Mouse (Mus musculus): ENCODE results near the gene Ntng2. TPM values are rescaled to one million over a fixed set of nuclear protein-coding genes. Genes with fewer than 3 reads are reported as not detected.

Gene Ntng2
- 0.63 and 0.71 TPM in 2 replicates for polyA plus RNA-seq (2015; fragmentation: Nextera tagmentation; extraction: Ambion mirVana)

DNA sequence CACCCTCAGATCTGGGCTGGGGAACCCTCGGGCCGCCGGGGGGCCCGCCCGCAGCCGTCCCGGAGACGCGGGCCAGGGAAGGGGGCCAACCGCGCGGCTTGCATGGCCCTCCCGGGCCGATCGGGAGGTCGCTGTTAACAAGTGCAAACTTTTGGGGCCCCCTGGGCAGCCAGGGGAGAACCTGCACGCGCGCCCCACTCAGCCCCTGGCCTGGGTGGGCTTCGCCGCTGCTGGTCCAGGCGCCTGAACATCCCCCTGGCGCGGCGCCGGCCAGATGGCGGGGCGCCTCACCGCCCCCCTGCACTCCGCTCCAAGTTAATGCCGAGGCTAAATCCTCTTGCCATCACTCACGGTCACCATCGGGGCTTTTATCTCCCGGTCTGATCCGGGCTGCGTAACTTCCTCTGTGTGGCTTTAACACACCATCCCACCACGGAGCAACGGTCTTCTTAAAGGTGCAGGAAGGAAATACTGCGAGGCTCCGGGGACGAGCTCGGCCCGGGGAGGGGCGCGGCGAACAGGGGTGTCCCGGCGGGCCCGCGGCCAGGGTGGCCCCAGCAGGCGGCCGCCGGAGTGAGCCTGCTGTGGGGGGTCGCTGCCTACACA, at the start of gene Ntng2:
TSS of gene Ntng2 (minus strand) at position 407 of the 606 bp plus-strand sequence.
- peak; percentile 30; the same call in 1 of the 2 replicates for ATAC-seq (ENCODE audit: insufficient read depth, low FRiP score, low read depth)
- WGBS = under 1% methylated on average over 50 of the region's 54 CpGs
- H3K27me3 ChIP-seq (replicated peaks) = peaks cover 75% of the 10 kb centered on the region

DNA sequence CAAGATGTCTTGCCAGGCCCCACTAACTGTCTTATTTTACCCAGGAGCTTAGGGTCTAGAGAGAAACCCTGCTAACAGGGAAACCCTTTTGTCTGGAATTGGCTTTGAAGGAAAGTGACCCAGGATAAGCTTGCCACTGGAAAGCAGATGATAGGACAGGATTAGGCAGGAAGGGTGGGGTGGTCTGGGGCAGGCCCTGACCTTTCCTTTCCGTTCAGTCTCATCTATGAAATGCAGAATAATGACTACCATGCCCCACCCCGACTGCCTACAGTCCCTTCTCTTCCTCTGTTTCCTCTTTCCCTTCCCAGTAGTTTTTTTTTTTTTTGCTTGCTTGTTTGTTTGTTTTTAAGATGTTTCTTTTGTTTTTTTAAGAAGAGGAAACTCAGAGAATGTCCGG, 42.8 kb upstream of the Ntng2 start:
- ATAC-seq (ENCODE audit: insufficient read depth, low FRiP score, low read depth) = no peak
- H3K27me3 ChIP-seq (replicated peaks) = no peaks in the 10 kb centered on the region
- no peak overlapping the region for H3K4me2 ChIP-seq
- H3K9me3 ChIP-seq = no peaks in the 10 kb centered on the region
- H3K36me3 ChIP-seq = no peaks in the 10 kb centered on the region
- no peak overlapping the region for H3K4me3 ChIP-seq (replicated peaks)
- no peak overlapping the region for H3K9ac ChIP-seq
- no peak overlapping the region for H3K27ac ChIP-seq
- WGBS = 59% methylated on average over 3 of the region's 3 CpGs
- no peaks in the 10 kb centered on the region for H3K4me1 ChIP-seq

More for the DNA sequence above, at the start of gene Ntng2:
- Histone ChIP-seq H3K9ac (peak within 1 kb of the TSS; percentile 31; the same call in 1 of the 2 replicates), H3K4me1 (peaks cover 28% of the 10 kb centered on the region), H3K9me3 (no peaks in the 10 kb centered on the region), H3K36me3 (no peaks in the 10 kb centered on the region), H3K27ac (no peak within 1 kb of the TSS), H3K4me2 (peak within 1 kb of the TSS; percentile 97), H3K4me3 (replicated peaks) (peak within 1 kb of the TSS; percentile 59)

DNA sequence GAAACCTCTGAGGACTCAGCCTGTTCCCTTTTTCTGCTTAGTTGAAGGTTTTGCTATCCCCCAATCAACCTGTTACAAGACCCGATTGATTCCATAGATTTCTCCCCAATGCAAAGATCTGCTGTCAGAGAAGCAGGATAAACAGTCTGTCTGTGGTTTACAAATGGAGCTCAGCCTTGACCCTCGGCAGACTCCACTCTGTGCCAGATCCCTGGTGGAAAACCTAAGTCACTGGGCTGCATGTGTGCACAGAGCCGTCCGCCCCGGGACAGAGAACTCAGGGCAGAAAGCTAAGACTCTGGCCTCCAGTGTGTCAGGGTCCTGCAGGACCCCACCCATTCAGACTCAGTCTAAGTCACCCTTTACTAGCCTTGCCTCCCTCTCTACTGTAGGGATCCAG, 34.8 kb upstream of the Ntng2 start:
- Histone ChIP-seq H3K27ac (no peak overlapping the region), H3K4me2 (no peak overlapping the region), H3K36me3 (no peaks in the 10 kb centered on the region), H3K9me3 (no peaks in the 10 kb centered on the region), H3K4me3 (replicated peaks) (no peak overlapping the region), H3K27me3 (replicated peaks) (no peaks in the 10 kb centered on the region), H3K9ac (no peak overlapping the region), H3K4me1 (no peaks in the 10 kb centered on the region)
- no peak for ATAC-seq (ENCODE audit: insufficient read depth, low FRiP score, low read depth)
- WGBS = 55% methylated on average over 5 of the region's 5 CpGs

DNA sequence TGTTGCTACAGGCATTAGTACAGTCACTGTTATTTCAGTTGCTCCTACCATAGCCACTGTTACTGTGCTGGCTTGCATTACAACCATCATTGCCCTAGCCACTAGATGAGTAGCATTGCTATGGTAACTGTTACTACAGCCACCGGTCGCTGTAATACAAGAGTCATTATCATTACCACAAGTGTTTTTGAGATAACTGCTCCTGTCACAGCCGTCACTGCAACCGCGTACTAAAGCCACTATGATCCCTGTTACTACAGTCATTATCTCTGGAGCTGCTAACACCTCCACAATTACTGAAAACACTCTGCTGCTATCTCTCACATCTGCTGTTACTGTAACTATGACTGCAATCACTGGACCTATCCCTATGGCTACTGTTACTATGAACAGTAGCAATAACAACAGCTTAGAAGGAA, 24.9 kb upstream of the Ntng2 start:
- Histone ChIP-seq H3K9me3 (no peaks in the 10 kb centered on the region), H3K36me3 (no peaks in the 10 kb centered on the region), H3K4me1 (no peaks in the 10 kb centered on the region), H3K9ac (no peak overlapping the region), H3K27me3 (replicated peaks) (no peaks in the 10 kb centered on the region), H3K27ac (no peak overlapping the region), H3K4me2 (no peak overlapping the region), H3K4me3 (replicated peaks) (no peak overlapping the region)
- no peak for ATAC-seq (ENCODE audit: insufficient read depth, low FRiP score, low read depth)
- WGBS = 57% methylated on average over 5 of the region's 5 CpGs

DNA sequence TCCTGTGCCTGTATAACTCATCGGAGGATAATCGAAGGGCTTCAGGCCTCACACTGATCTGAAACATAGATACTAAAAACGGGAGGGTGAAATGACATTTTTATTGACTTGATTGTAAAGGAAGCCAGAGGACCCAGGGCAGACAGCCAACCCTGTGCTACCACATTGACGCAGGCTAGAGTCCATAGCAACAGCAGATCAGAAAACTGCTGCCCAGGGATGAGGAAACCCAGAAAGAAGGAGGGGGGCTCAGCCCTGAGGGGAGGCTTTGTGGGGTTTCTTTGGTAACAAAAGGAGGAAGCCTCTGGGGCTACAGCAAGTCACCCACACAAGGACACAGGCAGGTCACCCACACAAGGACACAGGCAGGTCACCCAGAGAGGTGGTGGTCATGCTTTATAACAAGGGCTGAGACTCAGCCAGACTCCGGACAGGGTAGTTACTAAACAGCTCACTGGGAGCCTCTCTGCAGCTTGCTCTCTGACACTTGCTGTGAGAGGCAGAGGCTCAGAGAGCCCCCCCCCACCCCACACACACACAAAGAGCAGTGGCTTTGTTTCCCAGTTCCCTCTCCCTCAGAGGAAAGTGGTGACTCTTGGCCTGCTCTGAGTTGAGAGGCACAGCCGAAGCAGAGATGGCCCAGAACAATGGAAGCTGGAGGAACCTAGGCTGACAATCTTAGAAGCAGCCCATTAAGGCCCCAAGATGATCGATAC, 19.2 kb upstream of the Ntng2 start:
- H3K27me3 ChIP-seq (replicated peaks) = no peaks in the 10 kb centered on the region
- H3K36me3 ChIP-seq = no peaks in the 10 kb centered on the region
- ATAC-seq (ENCODE audit: insufficient read depth, low FRiP score, low read depth) = no peak
- H3K4me3 ChIP-seq (replicated peaks) = no peak overlapping the region
- H3K4me2 ChIP-seq = no peak overlapping the region
- H3K27ac ChIP-seq = no peak overlapping the region
- no peaks in the 10 kb centered on the region for H3K9me3 ChIP-seq
- H3K9ac ChIP-seq = no peak overlapping the region
- 53% methylated on average over 7 of the region's 7 CpGs for WGBS
- peaks cover 9% of the 10 kb centered on the region; the same call in 1 of the 2 replicates for H3K4me1 ChIP-seq

DNA sequence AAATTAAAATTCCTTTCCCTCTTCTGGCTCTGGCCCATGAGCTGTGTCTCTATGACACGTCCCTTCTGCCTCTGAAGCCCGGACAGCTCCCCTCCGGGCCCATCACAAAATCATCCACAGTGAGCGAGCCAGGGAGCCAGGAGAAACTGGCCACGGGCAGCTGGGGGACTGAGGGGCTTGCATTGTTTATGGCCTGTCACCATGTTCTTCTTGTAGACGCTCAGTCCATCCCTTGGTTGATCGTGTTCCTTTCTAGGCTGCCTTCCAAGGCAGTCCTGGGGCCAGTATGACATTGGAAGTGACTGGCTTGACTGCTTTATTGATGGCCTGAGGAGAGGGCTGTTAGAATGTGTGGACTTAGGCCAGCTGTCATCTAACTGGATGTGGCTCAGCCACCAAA, 18.3 kb upstream of the Ntng2 start:
- 63% methylated on average over 7 of the region's 7 CpGs for WGBS
- H3K4me3 ChIP-seq (replicated peaks) = no peak overlapping the region
- H3K4me1 ChIP-seq = peaks cover 9% of the 10 kb centered on the region; the same call in 1 of the 2 replicates
- no peaks in the 10 kb centered on the region for H3K36me3 ChIP-seq
- H3K9ac ChIP-seq = no peak overlapping the region
- H3K4me2 ChIP-seq = no peak overlapping the region
- no peak overlapping the region for H3K27ac ChIP-seq
- no peaks in the 10 kb centered on the region for H3K27me3 ChIP-seq (replicated peaks)
- no peaks in the 10 kb centered on the region for H3K9me3 ChIP-seq
- no peak for ATAC-seq (ENCODE audit: insufficient read depth, low FRiP score, low read depth)

DNA sequence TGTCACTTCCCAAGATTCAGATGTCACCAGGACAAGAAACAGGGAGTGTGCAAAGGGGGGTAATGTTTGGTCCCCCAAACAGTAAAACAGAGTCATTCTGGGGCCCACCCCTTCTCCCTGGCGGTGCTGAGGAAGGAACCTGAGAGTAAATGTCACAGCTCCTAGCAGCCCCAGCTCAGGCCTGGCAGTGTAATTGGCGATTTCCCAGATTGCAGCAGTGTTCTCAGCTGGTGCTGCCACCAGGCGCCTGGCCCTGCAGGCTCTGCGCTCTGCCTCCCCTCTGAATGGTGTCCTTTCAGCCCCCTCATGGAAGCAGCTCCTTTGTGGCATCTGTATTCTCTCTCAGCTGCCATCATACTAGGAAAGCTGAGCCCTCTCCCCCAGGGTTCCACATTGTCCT, 14.0 kb upstream of the Ntng2 start:
- WGBS = 63% methylated on average over 4 of the region's 4 CpGs
- H3K4me2 ChIP-seq = no peak overlapping the region

DNA sequence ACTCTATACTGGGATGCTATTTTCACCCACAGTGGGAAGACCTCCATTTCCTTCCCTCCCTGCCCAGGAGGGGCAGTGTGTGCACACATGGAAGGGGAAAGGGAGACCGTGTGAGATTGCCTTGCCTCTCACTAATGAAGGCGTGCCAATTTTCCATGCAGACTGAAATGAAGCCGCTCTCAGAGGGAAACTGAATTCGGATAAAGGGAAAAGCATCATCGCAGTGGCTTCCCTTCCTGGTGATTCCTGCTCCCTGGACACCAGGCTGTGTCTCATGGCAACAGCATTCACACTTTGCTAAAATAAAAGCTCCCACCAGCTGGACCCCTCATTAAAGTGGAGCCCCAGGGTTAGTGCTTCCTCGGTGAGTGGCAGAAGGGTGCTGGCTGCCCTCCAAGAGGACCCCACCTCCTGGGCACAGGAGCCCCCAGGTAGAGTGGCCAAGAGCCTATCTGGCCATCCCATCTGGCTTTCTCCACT, 9.7 kb upstream of the Ntng2 start:
- Histone ChIP-seq H3K4me3 (replicated peaks) (no peak overlapping the region), H3K27me3 (replicated peaks) (0 out of 2 replicates have a peak, but pooled peaks cover 9% of the 10 kb centered on the region), H3K27ac (no peak overlapping the region), H3K9ac (no peak overlapping the region), H3K9me3 (no peaks in the 10 kb centered on the region), H3K4me1 (no peaks in the 10 kb centered on the region), H3K36me3 (no peaks in the 10 kb centered on the region), H3K4me2 (no peak overlapping the region)
- no peak for ATAC-seq (ENCODE audit: insufficient read depth, low FRiP score, low read depth)
- 65% methylated on average over 6 of the region's 6 CpGs for WGBS

More for the DNA sequence above, 14.0 kb upstream of the Ntng2 start:
- H3K9ac ChIP-seq = no peak overlapping the region
- no peaks in the 10 kb centered on the region for H3K27me3 ChIP-seq (replicated peaks)
- H3K9me3 ChIP-seq = no peaks in the 10 kb centered on the region
- H3K4me1 ChIP-seq = peaks cover 5% of the 10 kb centered on the region; the same call in 1 of the 2 replicates
- H3K27ac ChIP-seq = no peak overlapping the region
- no peak for ATAC-seq (ENCODE audit: insufficient read depth, low FRiP score, low read depth)
- H3K4me3 ChIP-seq (replicated peaks) = no peak overlapping the region
- no peaks in the 10 kb centered on the region for H3K36me3 ChIP-seq

DNA sequence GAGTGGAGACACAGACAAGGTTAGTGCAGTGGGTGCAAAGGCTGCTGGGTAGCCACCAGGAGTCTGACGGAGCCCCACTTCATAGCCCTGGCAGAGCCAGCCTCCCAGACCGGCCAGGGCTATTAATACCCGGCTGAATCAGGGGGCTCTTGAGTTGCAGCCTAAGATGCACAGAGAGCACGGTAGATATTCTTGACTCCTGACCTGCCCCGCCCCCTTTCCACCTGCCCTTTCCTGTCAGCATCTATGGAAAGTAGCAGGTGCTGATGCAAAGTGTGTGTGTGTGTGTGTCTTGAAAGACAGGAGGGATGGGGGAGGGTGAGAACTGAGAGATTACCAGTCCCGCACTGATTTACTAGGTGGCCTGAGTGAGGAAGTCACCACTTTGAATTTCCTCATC, 8.3 kb upstream of the Ntng2 start:
- Histone ChIP-seq H3K4me2 (no peak overlapping the region), H3K27ac (no peak overlapping the region), H3K9ac (no peak overlapping the region), H3K9me3 (no peaks in the 10 kb centered on the region), H3K27me3 (replicated peaks) (0 out of 2 replicates have a peak, but pooled peaks cover 13% of the 10 kb centered on the region), H3K4me1 (no peaks in the 10 kb centered on the region), H3K4me3 (replicated peaks) (no peak overlapping the region), H3K36me3 (no peaks in the 10 kb centered on the region)
- 62% methylated on average over 6 of the region's 6 CpGs for WGBS
- ATAC-seq (ENCODE audit: insufficient read depth, low FRiP score, low read depth) = no peak

DNA sequence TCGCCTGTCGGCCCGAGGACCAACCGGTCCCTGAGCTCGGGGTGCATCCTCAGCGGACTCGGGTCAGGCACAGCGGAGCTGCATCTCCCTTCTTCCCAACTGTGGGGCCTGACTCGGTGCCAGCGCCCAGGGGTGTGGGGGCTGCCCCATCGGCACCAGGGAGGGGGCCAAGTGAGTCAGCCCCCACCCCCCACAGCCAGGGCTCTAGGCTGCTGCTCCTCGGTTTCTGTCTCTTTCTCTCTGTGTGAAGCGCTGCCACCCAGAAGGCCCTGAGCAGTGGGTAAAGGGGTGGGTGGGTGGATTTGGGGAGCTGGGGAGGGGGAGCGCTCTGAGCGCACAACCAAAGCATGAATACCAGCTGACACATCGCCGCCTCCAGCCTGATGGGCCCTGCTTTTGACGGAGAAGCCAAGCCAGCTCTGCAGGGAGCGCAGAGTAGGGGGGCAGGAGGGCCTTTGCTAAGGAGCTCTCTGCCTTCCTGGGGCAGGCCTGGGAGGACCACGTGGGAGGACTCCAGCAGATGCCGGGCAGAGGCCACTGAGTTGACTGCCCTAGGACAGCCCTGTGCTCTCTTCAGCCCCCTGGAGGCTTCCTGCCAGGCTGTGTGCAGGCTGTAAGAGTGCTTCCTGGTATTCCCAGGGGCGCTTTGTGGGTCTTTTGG, 530 bp upstream of the Ntng2 start:
- H3K36me3 ChIP-seq = no peaks in the 10 kb centered on the region
- peaks cover 28% of the 10 kb centered on the region for H3K4me1 ChIP-seq
- no peak overlapping the region for H3K9ac ChIP-seq
- peak overlapping the region; percentile 97 for H3K4me2 ChIP-seq
- peak; percentile 48; the same call in 1 of the 2 replicates for ATAC-seq (ENCODE audit: insufficient read depth, low FRiP score, low read depth)
- peaks cover 72% of the 10 kb centered on the region for H3K27me3 ChIP-seq (replicated peaks)
- H3K9me3 ChIP-seq = no peaks in the 10 kb centered on the region
- no peak overlapping the region for H3K27ac ChIP-seq
- peak overlapping the region; percentile 59 for H3K4me3 ChIP-seq (replicated peaks)
- 3% methylated on average over 21 of the region's 22 CpGs for WGBS

DNA sequence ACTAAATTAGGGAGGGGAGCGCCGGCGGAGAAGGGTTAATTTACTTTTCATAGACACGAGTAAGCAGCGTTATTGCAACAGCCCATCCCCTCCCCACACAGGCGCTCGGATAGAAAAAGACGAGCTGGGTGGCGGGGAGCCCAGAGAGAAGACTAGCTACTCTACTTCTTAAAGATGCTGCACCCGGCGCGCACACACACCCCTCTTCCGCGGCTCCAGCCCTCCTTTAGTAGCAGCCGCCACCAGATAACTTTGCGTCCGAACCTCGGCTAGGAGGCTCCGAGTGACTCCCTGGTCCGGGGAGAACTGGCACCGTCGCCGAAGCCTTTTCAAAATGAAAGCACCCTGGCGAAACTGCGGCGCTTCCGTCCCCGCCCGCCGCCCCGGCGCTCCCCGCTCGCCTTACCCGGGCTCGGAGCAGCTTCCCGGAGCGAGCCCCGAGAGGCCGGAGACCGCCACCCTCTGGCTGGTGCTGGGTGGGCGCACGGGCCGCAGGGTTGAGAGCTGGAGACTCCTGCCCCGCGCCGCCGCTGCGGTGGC, 676 bp downstream of the Ntng2 start:
- WGBS = under 1% methylated on average over 49 of the region's 49 CpGs
- Histone ChIP-seq H3K27ac (no peak overlapping the region), H3K9me3 (no peaks in the 10 kb centered on the region), H3K4me1 (peaks cover 28% of the 10 kb centered on the region), H3K4me2 (peak overlapping the region; percentile 97), H3K27me3 (replicated peaks) (peaks cover 80% of the 10 kb centered on the region), H3K4me3 (replicated peaks) (peak overlapping the region; percentile 59), H3K9ac (peak overlapping the region; percentile 31; the same call in 1 of the 2 replicates), H3K36me3 (no peaks in the 10 kb centered on the region)
- no peak for ATAC-seq (ENCODE audit: insufficient read depth, low FRiP score, low read depth)
